Mouse (Mus musculus) heart, postnatal 4 days (tissue): ENCODE measurements around the gene Prss56. TPM values are rescaled to one million over a fixed set of nuclear protein-coding genes. Genes with fewer than 3 reads are reported as not detected.
A peak's percentile ranks its signal among the peaks of the same experiment; 100 is the strongest.

Experiments
- DNase-seq: peaks from one replicate; pipeline ENCODE4 v3.0.0; 2021
- total RNA-seq, 2 experiments: library from RNA; stranded (reverse); gene quantifications; 2 replicates each; pipeline ENCODE4 v1.2.3; 2021

The Prss56 gene
- total RNA-seq, 2 experiments from 2014 or later: not detected

- no peak for DNase-seq
Measured at GRCm38 (mm10) chr1:87185526-87185925, 2.4 kb downstream of the Prss56 start.

- DNase-seq: no peak
Measured at GRCm38 (mm10) chr1:87186261-87187036, 3.3 kb downstream of the Prss56 start.

- DNase-seq: peak; percentile 83
Measured at GRCm38 (mm10) chr1:87187037-87187355, 3.9 kb downstream of the Prss56 start.

GRCm38 (mm10) chr1:87190429-87190828, 7.3 kb downstream of the Prss56 start, which contains the start of gene Chrnd:
Chrnd (plus strand) TSS chr1:87190607.
- DNase-seq: no peak

GRCm38 (mm10) chr1:87197296-87197695, 14.2 kb downstream of the Prss56 start:
- DNase-seq: peak; percentile 21

- no peak for DNase-seq
Measured at GRCm38 (mm10) chr1:87198119-87199065, 15.3 kb downstream of the Prss56 start.

- no peak for DNase-seq
Measured at GRCm38 (mm10) chr1:87200811-87201210, 17.7 kb downstream of the Prss56 start.

- no peak for DNase-seq
Measured at GRCm38 (mm10) chr1:87201848-87202247, 18.7 kb downstream of the Prss56 start.

- no peak for DNase-seq
Measured at GRCm38 (mm10) chr1:87203779-87204178, 20.7 kb downstream of the Prss56 start.

- DNase-seq: no peak
Measured at GRCm38 (mm10) chr1:87204465-87204864, 21.4 kb downstream of the Prss56 start, which contains the start of gene Chrng. Chrng (plus strand) TSS chr1:87204657.

- no peak for DNase-seq
Measured at GRCm38 (mm10) chr1:87205038-87205437, 21.9 kb downstream of the Prss56 start.

- DNase-seq: no peak
Measured at GRCm38 (mm10) chr1:87205502-87205901, 22.4 kb downstream of the Prss56 start.

GRCm38 (mm10) chr1:87206339-87206738, 23.2 kb downstream of the Prss56 start:
- peak; percentile 31 for DNase-seq

GRCm38 (mm10) chr1:87211431-87211830, 28.3 kb downstream of the Prss56 start:
- DNase-seq: no peak

GRCm38 (mm10) chr1:87213735-87214704, 30.9 kb downstream of the Prss56 start, which contains the start of gene Eif4e2:
Eif4e2 (plus strand) TSS chr1:87213914.
- DNase-seq: peak; percentile 97

- DNase-seq: no peak
Measured at GRCm38 (mm10) chr1:87214748-87215147, 31.6 kb downstream of the Prss56 start.

GRCm38 (mm10) chr1:87217938-87218337, 34.8 kb downstream of the Prss56 start:
- DNase-seq: no peak

- no peak for DNase-seq
Measured at GRCm38 (mm10) chr1:87225739-87226138, 42.6 kb downstream of the Prss56 start.

- DNase-seq: no peak
Measured at GRCm38 (mm10) chr1:87226409-87227159, 43.5 kb downstream of the Prss56 start.

GRCm38 (mm10) chr1:87227160-87227550, 44.0 kb downstream of the Prss56 start:
- no peak for DNase-seq

- DNase-seq: no peak
Measured at GRCm38 (mm10) chr1:87230606-87231005, 47.5 kb downstream of the Prss56 start.
